Mouse (Mus musculus) liver, embryonic 12.5 days (tissue): ENCODE measurements around the gene Nlrp14. TPM values are rescaled to one million over a fixed set of nuclear protein-coding genes. Genes with fewer than 3 reads are reported as not detected.
"Not testable (repeated sequence)": the region's sequence is repeated elsewhere in the genome, so short reads cannot be mapped to it uniquely, and the experiment has no call there.

ENCODE experiments used
- ATAC-seq: fragments of 200-750 bp; cut with Nextera tagmentation; 2 replicates; pipeline ENCODE4 v1.8.0; 2017; ENCODE audit warnings: moderate number of reproducible peaks, mild to moderate bottlenecking, moderate library complexity
- H3K27ac ChIP-seq: fragments of 300-500 bp; sonication (generic); 2 replicates; pipeline ENCODE4 v1.5.1; 2016; ENCODE audit warnings: mild to moderate bottlenecking
- H3K27me3 ChIP-seq: fragments of 300-500 bp; sonication (generic); replicated peaks from 2 replicates; pipeline ENCODE4 v1.6.1; 2016; ENCODE audit warnings: mild to moderate bottlenecking, moderate library complexity
- H3K36me3 ChIP-seq: fragments of 300-500 bp; sonication (generic); 2 replicates; pipeline ENCODE4 v1.6.1; 2016; ENCODE audit warnings: mild to moderate bottlenecking, moderate library complexity
- H3K4me1 ChIP-seq: fragments of 300-500 bp; sonication (generic); 2 replicates; pipeline ENCODE4 v1.6.1; 2016
- H3K4me2 ChIP-seq: fragments of 300-500 bp; sonication (generic); 2 replicates; pipeline ENCODE4 v1.6.1; 2016; ENCODE audit warnings: mild to moderate bottlenecking, moderate library complexity
- H3K4me3 ChIP-seq: fragments of 300-500 bp; sonication (generic); 2 replicates; pipeline ENCODE4 v1.5.1; 2016; ENCODE audit warnings: mild to moderate bottlenecking, moderate library complexity
- H3K9ac ChIP-seq: fragments of 300-500 bp; sonication (generic); 2 replicates; pipeline ENCODE4 v1.6.1; 2016; ENCODE audit warnings: mild to moderate bottlenecking, moderate library complexity
- H3K9me3 ChIP-seq: fragments of 300-500 bp; sonication (generic); replicated peaks from 2 replicates; pipeline ENCODE4 v1.6.1; 2016; ENCODE audit warnings: mild to moderate bottlenecking, moderate library complexity
- WGBS: fragments of 180-500 bp; shearing (Covaris S2); methylation state at CpG from one replicate; pipeline ENCODE4 v1.1.7; 2016; ENCODE audit not compliant: insufficient replicate concordance; 5-methylcytosine and 5-hydroxymethylcytosine counted together
- polyA plus RNA-seq: library from polyadenylated mRNA; unstranded; fragments of >200 nt; fragmentation: Nextera tagmentation; extraction: Ambion mirVana; gene quantifications from 2 replicates; pipeline ENCODE4 v1.2.1, GENCODE M21; 2016

Nlrp14 gene
- polyA plus RNA-seq: not detected in 2 replicates

DNA sequence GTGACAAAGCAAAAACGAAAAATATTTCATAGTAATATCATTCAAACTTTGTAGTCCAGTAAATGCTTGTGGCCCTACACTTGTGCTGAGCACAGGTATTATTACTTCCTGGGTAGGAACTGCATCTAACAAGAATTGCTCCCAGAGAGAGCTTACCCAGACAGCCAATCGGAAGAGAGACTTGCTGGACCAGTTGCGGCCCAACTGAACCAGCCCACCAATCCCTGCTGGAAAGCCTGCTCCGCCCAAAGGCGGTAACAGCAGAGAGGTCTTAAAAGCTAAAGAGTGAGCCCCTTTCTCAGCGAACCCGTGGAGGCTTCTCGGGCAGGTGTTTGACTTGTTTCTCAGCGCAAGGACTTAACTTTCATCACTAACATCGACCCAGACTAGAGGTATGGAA, at the start of gene Nlrp14:
Nlrp14 (plus strand) TSS at position 301 of the 400 bp plus-strand sequence.
- H3K9ac ChIP-seq: no peak within 1 kb of the TSS
- H3K27me3 ChIP-seq: no peaks in the 10 kb centered on the region
- WGBS: 68% methylated on average over 10 of the region's 10 CpGs
- no peak within 1 kb of the TSS for H3K4me3 ChIP-seq
- H3K27ac ChIP-seq: no peak within 1 kb of the TSS
- ATAC-seq: no peak
- no peak within 1 kb of the TSS for H3K4me2 ChIP-seq
- no peaks in the 10 kb centered on the region for H3K4me1 ChIP-seq
- H3K9me3 ChIP-seq: 0 out of 2 replicates have a peak, but pooled peaks cover 5% of the 10 kb centered on the region
- no peaks in the 10 kb centered on the region for H3K36me3 ChIP-seq

DNA sequence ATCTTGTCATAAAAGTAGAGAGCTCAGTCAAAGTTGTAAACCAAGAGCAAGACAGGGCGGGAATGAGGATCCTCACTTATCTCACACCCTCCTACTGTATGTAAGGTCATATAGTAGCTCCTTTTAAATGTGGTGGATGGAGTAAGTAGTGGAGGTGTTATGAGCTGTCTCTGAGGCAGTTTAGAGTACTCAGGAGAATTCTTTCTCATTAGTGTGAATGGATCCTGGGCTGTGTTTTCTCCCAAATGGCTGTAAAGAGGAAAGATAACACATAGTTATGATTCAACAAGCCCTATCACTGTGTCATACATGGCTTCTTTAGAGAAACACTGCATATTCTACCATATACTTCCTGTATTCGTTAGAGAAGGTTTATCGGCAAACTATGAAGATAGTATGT, 35.8 kb upstream of the Nlrp14 start, which contains the start of gene Olfr715:
Olfr715 (minus strand) TSS at position 101 of the 400 bp plus-strand sequence.
- H3K27me3 ChIP-seq, H3K4me2 ChIP-seq, H3K9me3 ChIP-seq, H3K27ac ChIP-seq, H3K9ac ChIP-seq, H3K4me1 ChIP-seq, ATAC-seq, H3K4me3 ChIP-seq, H3K36me3 ChIP-seq: not testable (repeated sequence)
- WGBS: 72% methylated on average over 3 of the region's 3 CpGs

GRCm38 (mm10) chr7:107138027-107138426, 28.8 kb upstream of the Nlrp14 start, which contains the start of gene Olfr716:
Gene Olfr716 (plus strand): TSS chr7:107138327.
- not testable (repeated sequence) for H3K36me3 ChIP-seq, H3K4me2 ChIP-seq, H3K9ac ChIP-seq, H3K4me3 ChIP-seq, H3K9me3 ChIP-seq, H3K27ac ChIP-seq, ATAC-seq, H3K4me1 ChIP-seq, H3K27me3 ChIP-seq
- WGBS: 50% methylated on average over 2 of the region's 2 CpGs

DNA sequence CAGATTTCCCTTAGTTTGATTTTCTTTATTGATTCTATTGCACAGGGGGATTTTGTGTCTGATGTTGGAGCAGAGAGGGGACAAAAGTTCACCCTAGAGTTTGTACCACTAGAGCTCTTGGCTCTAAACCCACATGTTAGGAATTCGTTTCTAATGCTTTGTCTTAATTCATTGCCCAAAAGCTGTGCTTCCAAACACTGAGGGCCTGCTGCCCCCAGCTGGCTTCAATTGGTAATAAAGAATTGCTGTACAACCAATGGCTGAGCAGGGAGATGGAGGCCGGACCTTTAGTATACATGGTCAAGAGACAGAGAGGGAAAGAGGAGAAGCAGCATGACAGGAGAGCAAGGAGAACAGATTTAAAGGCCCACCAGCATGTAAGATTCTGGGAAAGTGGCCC, 13.6 kb downstream of the Nlrp14 start:
- Histone ChIP-seq H3K9me3 (no peaks in the 10 kb centered on the region), H3K4me2 (no peak overlapping the region), H3K4me1 (no peaks in the 10 kb centered on the region), H3K36me3 (no peaks in the 10 kb centered on the region), H3K27me3 (no peaks in the 10 kb centered on the region), H3K4me3 (no peak overlapping the region), H3K9ac (no peak overlapping the region), H3K27ac (no peak overlapping the region)
- 36% methylated on average over 2 of the region's 2 CpGs for WGBS
- no peak for ATAC-seq

- Histone ChIP-seq H3K36me3 (no peaks in the 10 kb centered on the region), H3K4me2 (no peak overlapping the region), H3K4me1 (no peaks in the 10 kb centered on the region), H3K27me3 (no peaks in the 10 kb centered on the region), H3K4me3 (no peak overlapping the region), H3K9ac (no peak overlapping the region), H3K27ac (no peak overlapping the region), H3K9me3 (no peaks in the 10 kb centered on the region)
- no peak for ATAC-seq
- WGBS: 26% methylated on average over 3 of the region's 3 CpGs
Measured at GRCm38 (mm10) chr7:107201817-107202216, 35.0 kb downstream of the Nlrp14 start.

- H3K9me3 ChIP-seq: peaks cover 14% of the 10 kb centered on the region
- WGBS: 71% methylated on average over 3 of the region's 3 CpGs
- no peak overlapping the region for H3K4me2 ChIP-seq
- no peak overlapping the region for H3K4me3 ChIP-seq
- H3K27ac ChIP-seq: no peak overlapping the region
- no peaks in the 10 kb centered on the region for H3K4me1 ChIP-seq
- no peak for ATAC-seq
- H3K36me3 ChIP-seq: no peaks in the 10 kb centered on the region
- peaks cover 39% of the 10 kb centered on the region for H3K27me3 ChIP-seq
- no peak overlapping the region for H3K9ac ChIP-seq
Measured at GRCm38 (mm10) chr7:107207843-107208242, 41.1 kb downstream of the Nlrp14 start.

GRCm38 (mm10) chr7:107209204-107209860, 42.5 kb downstream of the Nlrp14 start, which contains the start of gene Rbmxl2:
Gene Rbmxl2 (plus strand): TSS chr7:107209445.
- WGBS: 31% methylated on average over 64 of the region's 70 CpGs
- Histone ChIP-seq H3K9me3 (peaks cover 14% of the 10 kb centered on the region), H3K27me3 (peaks cover 39% of the 10 kb centered on the region), H3K4me3 (peak within 1 kb of the TSS; percentile 3), H3K4me2 (0 out of 2 replicates have a peak within 1 kb of the TSS, but pooled peaks have one; percentile 6), H3K9ac (no peak within 1 kb of the TSS), H3K4me1 (no peaks in the 10 kb centered on the region), H3K27ac (no peak within 1 kb of the TSS), H3K36me3 (no peaks in the 10 kb centered on the region)
- no peak for ATAC-seq

DNA sequence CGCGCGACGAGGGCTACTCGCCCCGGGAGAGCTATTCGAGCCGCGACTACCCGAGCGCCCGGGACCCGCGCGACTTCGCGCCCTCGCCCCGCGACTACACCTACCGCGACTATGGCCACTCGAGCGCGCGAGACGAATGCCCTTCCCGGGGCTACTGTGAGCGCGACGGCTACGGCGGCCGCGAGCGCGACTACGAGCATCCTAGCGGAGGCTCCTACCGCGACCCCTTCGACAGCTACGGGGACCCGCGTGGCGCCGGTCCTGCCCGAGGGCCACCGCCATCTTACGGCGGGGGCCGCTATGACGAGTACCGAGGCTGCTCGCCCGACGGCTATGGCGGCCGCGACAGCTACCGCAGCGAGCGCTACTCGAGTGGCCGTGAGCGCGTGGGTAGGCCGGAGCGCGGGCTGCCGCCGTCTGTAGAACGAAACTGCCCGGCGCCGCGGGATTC, 43.4 kb downstream of the Nlrp14 start:
- Histone ChIP-seq H3K27ac (no peak overlapping the region), H3K9me3 (peaks cover 14% of the 10 kb centered on the region), H3K4me1 (no peaks in the 10 kb centered on the region), H3K27me3 (peaks cover 39% of the 10 kb centered on the region), H3K4me3 (peak overlapping the region; percentile 3), H3K9ac (no peak overlapping the region), H3K36me3 (no peaks in the 10 kb centered on the region), H3K4me2 (0 out of 2 replicates have a peak overlapping the region, but pooled peaks have one; percentile 6)
- WGBS: 23% methylated on average over 59 of the region's 77 CpGs
- no peak for ATAC-seq

- Histone ChIP-seq H3K4me3 (no peak overlapping the region), H3K4me2 (no peak overlapping the region), H3K9me3 (no peaks in the 10 kb centered on the region), H3K9ac (no peak overlapping the region), H3K27ac (no peak overlapping the region), H3K27me3 (peaks cover 10% of the 10 kb centered on the region), H3K36me3 (no peaks in the 10 kb centered on the region), H3K4me1 (no peaks in the 10 kb centered on the region)
- ATAC-seq: no peak
Measured at GRCm38 (mm10) chr7:107215723-107216122, 48.9 kb downstream of the Nlrp14 start.

DNA sequence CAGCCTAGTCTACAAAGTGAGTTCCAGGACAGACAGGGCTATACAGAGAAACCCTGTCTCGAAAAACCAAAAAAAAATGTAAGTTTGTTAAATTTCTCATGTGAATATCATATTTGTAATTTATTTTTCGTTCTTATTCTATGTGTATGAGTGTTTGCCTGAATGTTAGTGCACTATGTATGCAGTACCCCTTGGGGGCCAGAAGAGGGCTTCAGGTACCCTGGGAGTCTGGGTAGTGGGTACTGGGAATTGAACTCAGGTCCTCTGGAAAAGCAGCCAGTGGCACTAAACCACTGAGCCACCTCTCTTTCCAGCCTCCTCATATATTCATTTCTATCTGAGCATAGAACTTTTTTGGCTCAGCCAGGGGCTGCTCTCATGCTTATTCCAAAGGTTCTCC, 50.1 kb downstream of the Nlrp14 start:
- WGBS: 49% methylated on average over 2 of the region's 2 CpGs
- H3K9ac ChIP-seq: no peak overlapping the region
- no peak overlapping the region for H3K27ac ChIP-seq
- H3K9me3 ChIP-seq: no peaks in the 10 kb centered on the region
- H3K4me3 ChIP-seq: no peak overlapping the region
- no peaks in the 10 kb centered on the region for H3K36me3 ChIP-seq
- no peaks in the 10 kb centered on the region for H3K4me1 ChIP-seq
- H3K27me3 ChIP-seq: no peaks in the 10 kb centered on the region
- no peak for ATAC-seq
- no peak overlapping the region for H3K4me2 ChIP-seq

- 48% methylated on average over 3 of the region's 3 CpGs for WGBS
- no peak for ATAC-seq
- Histone ChIP-seq H3K27me3 (no peaks in the 10 kb centered on the region), H3K27ac (no peak overlapping the region), H3K9ac (no peak overlapping the region), H3K4me3 (no peak overlapping the region), H3K36me3 (no peaks in the 10 kb centered on the region), H3K9me3 (no peaks in the 10 kb centered on the region), H3K4me1 (no peaks in the 10 kb centered on the region), H3K4me2 (no peak overlapping the region)
Measured at GRCm38 (mm10) chr7:107236854-107237253, 70.1 kb downstream of the Nlrp14 start.

DNA sequence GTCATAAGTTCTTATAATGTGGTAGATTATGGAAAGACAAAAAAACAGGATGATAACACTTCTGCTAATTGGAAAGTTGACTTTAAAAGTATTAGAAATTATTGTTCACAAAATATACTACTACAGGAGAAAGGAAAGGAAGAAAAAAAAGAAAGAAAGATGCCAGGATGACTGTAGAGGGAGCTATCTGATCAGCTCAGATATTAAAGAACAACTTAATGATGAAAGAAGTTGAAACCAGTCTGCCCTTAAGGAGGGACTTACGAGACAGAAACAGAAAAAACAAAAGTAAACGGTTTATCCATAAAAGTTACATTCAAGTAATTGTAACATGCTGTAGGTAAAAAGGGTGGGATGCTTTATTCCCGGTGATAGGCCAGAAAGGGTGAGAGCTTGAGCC, 70.7 kb downstream of the Nlrp14 start:
- ATAC-seq: no peak
- H3K27me3 ChIP-seq: no peaks in the 10 kb centered on the region
- 73% methylated on average over 3 of the region's 3 CpGs for WGBS

More for the DNA sequence above, 70.7 kb downstream of the Nlrp14 start:
- H3K9me3 ChIP-seq: no peaks in the 10 kb centered on the region
- H3K9ac ChIP-seq: no peak overlapping the region
- H3K27ac ChIP-seq: no peak overlapping the region
- no peak overlapping the region for H3K4me2 ChIP-seq
- no peaks in the 10 kb centered on the region for H3K4me1 ChIP-seq
- H3K36me3 ChIP-seq: no peaks in the 10 kb centered on the region
- H3K4me3 ChIP-seq: no peak overlapping the region
